Mouse (Mus musculus) heart, embryonic 14.5 days (tissue): ENCODE data around the gene Gspt1. TPM values are rescaled to one million over a fixed set of nuclear protein-coding genes. Genes with fewer than 3 reads are reported as not detected.

Experiments used
- ATAC-seq: fragments of 200-750 bp; cut with Nextera tagmentation; 2 replicates; pipeline ENCODE4 v1.8.0; 2017; ENCODE audit warnings: low read depth, moderate TSS enrichment; ENCODE audit not compliant: insufficient number of reproducible peaks, insufficient read depth, low FRiP score
- H3K27ac ChIP-seq, 2 experiments: fragments of 200-500 bp in 1 of 2; fragments of 300-500 bp in 1 of 2; sonication (generic) in 1 of 2; replicated peaks in 1 of 2; 2 replicates each; pipeline ENCODE4 v1.5.1; 2012 to 2014; ENCODE audit warnings: low read depth in 2 of 2, low read length in 2 of 2, control low read depth in 1 of 2, mild to moderate bottlenecking in 1 of 2, mixed read lengths in 1 of 2; ENCODE audit not compliant: control insufficient read depth in 1 of 2, insufficient read depth in 1 of 2
- H3K27me3 ChIP-seq: fragments of 300-500 bp; sonication (generic); 2 replicates; pipeline ENCODE4 v1.6.1; 2014; ENCODE audit warnings: mild to moderate bottlenecking, low read length, control low read depth; ENCODE audit not compliant: control insufficient read depth, insufficient read depth
- H3K36me3 ChIP-seq: fragments of 300-500 bp; sonication (generic); 2 replicates; pipeline ENCODE4 v1.6.1; 2014; ENCODE audit warnings: mild to moderate bottlenecking, control low read depth, low read length, mixed read lengths; ENCODE audit not compliant: control insufficient read depth, insufficient read depth
- H3K4me1 ChIP-seq, 2 experiments: fragments of 200-500 bp in 1 of 2; fragments of 300-500 bp in 1 of 2; sonication (generic) in 1 of 2; 2 replicates each; pipeline ENCODE4 v1.6.1; 2012 to 2014; ENCODE audit warnings: low read length in 2 of 2, control low read depth in 1 of 2, mixed read lengths in 1 of 2; ENCODE audit not compliant: control insufficient read depth in 2 of 2, insufficient read depth in 2 of 2
- H3K4me2 ChIP-seq: fragments of 300-500 bp; sonication (generic); 2 replicates; pipeline ENCODE4 v1.6.1; 2014; ENCODE audit warnings: mild to moderate bottlenecking, low read length
- H3K4me3 ChIP-seq, 2 experiments: fragments of 200-500 bp in 1 of 2; fragments of 300-500 bp in 1 of 2; sonication (generic) in 1 of 2; 2 replicates each; pipeline ENCODE4 v1.5.1; 2012 to 2014; ENCODE audit warnings: low read length in 2 of 2, mild to moderate bottlenecking in 2 of 2, control low read depth in 1 of 2, low read depth in 1 of 2, moderate library complexity in 1 of 2; ENCODE audit not compliant: control insufficient read depth in 1 of 2, insufficient read depth in 1 of 2
- H3K9ac ChIP-seq: fragments of 300-500 bp; sonication (generic); 2 replicates; pipeline ENCODE4 v1.6.1; 2014; ENCODE audit warnings: mild to moderate bottlenecking, low read length
- H3K9me3 ChIP-seq: fragments of 300-500 bp; sonication (generic); 2 replicates; pipeline ENCODE4 v1.6.1; 2016; ENCODE audit warnings: low read length, control low read depth; ENCODE audit not compliant: control insufficient read depth
- whole genome bisulfite sequencing: fragments of 180-500 bp; shearing (Covaris S2); extraction: QIAGEN DNeasy Blood & Tissue Kit; methylation state at CpG from one replicate; pipeline ENCODE4 v1.1.7; 2014; 5-methylcytosine and 5-hydroxymethylcytosine counted together
- polyA plus RNA-seq: library from polyadenylated mRNA; unstranded; fragments of >200 nt; fragmentation: Nextera tagmentation; extraction: Ambion mirVana; gene quantifications from 2 replicates; pipeline ENCODE4 v1.2.1, GENCODE M21; 2014

Gene Gspt1
- polyA plus RNA-seq, 1 experiment from 2014 or later = 58.1 TPM

DNA sequence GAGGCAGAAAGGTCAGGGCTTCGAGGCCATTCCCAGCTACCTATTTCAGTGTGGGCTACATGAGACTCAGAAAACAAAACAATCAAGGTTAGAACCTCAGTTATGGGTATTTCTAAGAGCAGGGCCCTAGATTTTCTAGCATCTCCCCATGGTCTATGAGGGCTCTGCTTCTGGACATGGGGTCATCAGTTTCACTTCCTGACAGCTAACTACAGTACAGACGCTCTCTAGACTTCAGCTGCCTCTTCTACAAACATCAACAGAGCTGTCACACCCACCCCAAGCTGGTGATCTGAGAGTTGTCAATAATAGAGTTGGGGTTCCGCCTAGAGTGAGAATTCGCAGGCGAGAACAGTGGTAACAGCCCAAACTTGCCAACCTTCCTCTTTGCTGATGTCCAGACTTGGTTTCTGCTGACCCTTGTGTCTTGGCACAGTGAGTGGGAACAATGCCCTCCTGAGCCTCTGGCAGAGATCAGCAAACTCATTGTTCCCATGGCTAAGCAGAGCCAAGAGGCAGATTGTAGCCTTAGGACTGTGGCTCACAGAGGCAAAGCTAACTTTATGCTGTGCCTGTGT, 28.6 kb upstream of the Gspt1 start:
- Histone ChIP-seq H3K4me3 (no peak overlapping the region), H3K27ac (no peak overlapping the region), H3K9me3 (no peaks in the 10 kb centered on the region), H3K4me1 (no peaks in the 10 kb centered on the region), H3K27me3 (no peaks in the 10 kb centered on the region), H3K9ac (no peak overlapping the region), H3K36me3 (no peaks in the 10 kb centered on the region), H3K4me2 (no peak overlapping the region)
- 74% methylated on average over 5 of the region's 5 CpGs for WGBS
- no peak for ATAC-seq

DNA sequence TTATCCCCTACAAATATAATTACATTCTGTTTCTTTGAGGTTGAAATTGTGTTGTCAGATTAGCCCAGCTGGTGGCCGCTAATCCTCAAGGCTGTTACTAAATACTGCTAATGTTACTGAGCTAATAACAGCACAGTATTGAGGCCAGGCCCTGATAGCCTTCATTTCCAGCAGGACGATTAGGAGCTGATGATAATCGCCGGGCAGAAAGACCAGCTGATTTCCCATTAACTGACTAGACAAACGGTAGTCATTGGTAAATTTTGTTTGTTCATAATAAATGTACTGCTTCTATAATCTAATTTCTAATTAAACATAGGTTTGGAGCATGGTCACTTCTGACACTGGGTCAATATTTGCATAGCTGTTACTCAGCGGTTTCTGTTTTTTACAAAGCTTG, 24.7 kb upstream of the Gspt1 start:
- no peak overlapping the region for H3K4me2 ChIP-seq
- H3K4me3 ChIP-seq = no peak overlapping the region
- H3K27ac ChIP-seq = no peak overlapping the region
- no peaks in the 10 kb centered on the region for H3K4me1 ChIP-seq
- no peak for ATAC-seq
- no peak overlapping the region for H3K9ac ChIP-seq
- H3K27me3 ChIP-seq = no peaks in the 10 kb centered on the region
- H3K9me3 ChIP-seq = no peaks in the 10 kb centered on the region
- 68% methylated on average over 6 of the region's 6 CpGs for WGBS
- no peaks in the 10 kb centered on the region for H3K36me3 ChIP-seq

DNA sequence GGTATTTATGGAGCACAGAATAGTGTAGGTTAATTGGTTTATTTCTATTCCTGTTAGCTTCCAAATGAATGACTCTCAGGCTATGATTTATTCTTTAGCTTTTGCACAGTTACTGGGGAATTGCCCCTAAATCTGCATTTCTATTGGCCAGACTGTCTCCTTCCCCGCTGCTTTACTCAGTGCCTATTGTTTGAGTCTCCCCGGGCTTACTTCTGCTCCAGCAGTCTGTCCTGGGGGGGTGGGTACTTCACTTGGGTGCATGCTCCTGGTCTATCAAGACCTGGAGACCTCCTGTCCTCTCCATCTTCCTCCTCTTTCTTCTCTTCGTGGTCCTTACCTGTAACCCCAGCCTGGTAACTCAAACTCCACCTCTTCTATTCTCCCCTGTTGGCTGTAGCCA, 22.8 kb upstream of the Gspt1 start:
- ATAC-seq = no peak
- no peak overlapping the region for H3K27ac ChIP-seq
- H3K9ac ChIP-seq = no peak overlapping the region
- H3K4me2 ChIP-seq = no peak overlapping the region
- no peak overlapping the region for H3K4me3 ChIP-seq
- H3K4me1 ChIP-seq = no peaks in the 10 kb centered on the region
- no peaks in the 10 kb centered on the region for H3K36me3 ChIP-seq
- WGBS = 65% methylated on average over 3 of the region's 3 CpGs
- no peaks in the 10 kb centered on the region for H3K9me3 ChIP-seq
- H3K27me3 ChIP-seq = no peaks in the 10 kb centered on the region

DNA sequence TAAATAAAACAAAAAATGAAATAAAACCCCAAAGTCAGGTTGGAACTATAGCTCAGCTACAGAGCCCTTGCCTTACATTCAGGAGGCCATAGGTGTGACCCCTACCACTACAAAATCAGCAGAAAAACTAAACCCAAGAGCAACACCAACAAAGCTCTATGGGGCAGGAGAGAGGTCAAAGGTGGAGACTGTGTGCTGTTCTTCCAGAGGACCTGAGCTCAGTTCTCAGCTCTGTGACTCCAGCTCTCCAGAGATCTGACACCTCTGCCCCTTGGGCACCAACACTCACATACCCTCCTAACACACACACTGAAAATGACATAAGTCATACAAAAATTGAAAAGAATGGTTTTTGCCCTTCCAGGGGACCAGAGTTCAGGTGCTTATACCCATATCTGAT, 16.9 kb upstream of the Gspt1 start:
- Histone ChIP-seq H3K4me1 (no peaks in the 10 kb centered on the region), H3K9ac (no peak overlapping the region), H3K9me3 (no peaks in the 10 kb centered on the region), H3K27ac (no peak overlapping the region), H3K27me3 (no peaks in the 10 kb centered on the region), H3K4me3 (no peak overlapping the region), H3K4me2 (no peak overlapping the region), H3K36me3 (no peaks in the 10 kb centered on the region)
- no peak for ATAC-seq

- H3K4me3 ChIP-seq = no peak overlapping the region
- H3K9ac ChIP-seq = no peak overlapping the region
- H3K36me3 ChIP-seq = no peaks in the 10 kb centered on the region
- WGBS = 60% methylated on average over 2 of the region's 2 CpGs
- H3K27me3 ChIP-seq = no peaks in the 10 kb centered on the region
- no peak for ATAC-seq
- no peak overlapping the region for H3K4me2 ChIP-seq
- no peaks in the 10 kb centered on the region for H3K9me3 ChIP-seq
- no peak overlapping the region for H3K27ac ChIP-seq
- no peaks in the 10 kb centered on the region for H3K4me1 ChIP-seq
These were observed 16.5 kb upstream of the Gspt1 start for GRCm38 (mm10) chr16:11270642-11271041.

GRCm38 (mm10) chr16:11269808-11270207, 15.7 kb upstream of the Gspt1 start:
- H3K4me2 ChIP-seq = no peak overlapping the region
- H3K27ac ChIP-seq = no peak overlapping the region
- H3K36me3 ChIP-seq = no peaks in the 10 kb centered on the region
- no peak overlapping the region for H3K4me3 ChIP-seq
- 55% methylated on average over 6 of the region's 6 CpGs for WGBS
- no peak overlapping the region for H3K9ac ChIP-seq
- H3K4me1 ChIP-seq = no peaks in the 10 kb centered on the region
- no peaks in the 10 kb centered on the region for H3K27me3 ChIP-seq
- ATAC-seq = no peak
- no peaks in the 10 kb centered on the region for H3K9me3 ChIP-seq

GRCm38 (mm10) chr16:11266556-11266955, 12.4 kb upstream of the Gspt1 start:
- no peak overlapping the region for H3K4me3 ChIP-seq
- no peaks in the 10 kb centered on the region for H3K9me3 ChIP-seq

GRCm38 (mm10) chr16:11263266-11263665, 9.1 kb upstream of the Gspt1 start:
- no peak overlapping the region for H3K4me2 ChIP-seq
- H3K9ac ChIP-seq = no peak overlapping the region
- no peaks in the 10 kb centered on the region for H3K9me3 ChIP-seq
- no peaks in the 10 kb centered on the region for H3K27me3 ChIP-seq
- H3K36me3 ChIP-seq = no peaks in the 10 kb centered on the region
- no peak overlapping the region for H3K27ac ChIP-seq
- no peak overlapping the region for H3K4me3 ChIP-seq
- no peaks in the 10 kb centered on the region for H3K4me1 ChIP-seq
- no peak for ATAC-seq

More at GRCm38 (mm10) chr16:11266556-11266955, 12.4 kb upstream of the Gspt1 start:
- WGBS = 86% methylated on average over 2 of the region's 2 CpGs
- Histone ChIP-seq H3K4me2 (no peak overlapping the region), H3K27me3 (no peaks in the 10 kb centered on the region), H3K27ac (no peak overlapping the region), H3K4me1 (no peaks in the 10 kb centered on the region), H3K36me3 (no peaks in the 10 kb centered on the region), H3K9ac (no peak overlapping the region)
- ATAC-seq = no peak
